In the genomic region with DNA sequence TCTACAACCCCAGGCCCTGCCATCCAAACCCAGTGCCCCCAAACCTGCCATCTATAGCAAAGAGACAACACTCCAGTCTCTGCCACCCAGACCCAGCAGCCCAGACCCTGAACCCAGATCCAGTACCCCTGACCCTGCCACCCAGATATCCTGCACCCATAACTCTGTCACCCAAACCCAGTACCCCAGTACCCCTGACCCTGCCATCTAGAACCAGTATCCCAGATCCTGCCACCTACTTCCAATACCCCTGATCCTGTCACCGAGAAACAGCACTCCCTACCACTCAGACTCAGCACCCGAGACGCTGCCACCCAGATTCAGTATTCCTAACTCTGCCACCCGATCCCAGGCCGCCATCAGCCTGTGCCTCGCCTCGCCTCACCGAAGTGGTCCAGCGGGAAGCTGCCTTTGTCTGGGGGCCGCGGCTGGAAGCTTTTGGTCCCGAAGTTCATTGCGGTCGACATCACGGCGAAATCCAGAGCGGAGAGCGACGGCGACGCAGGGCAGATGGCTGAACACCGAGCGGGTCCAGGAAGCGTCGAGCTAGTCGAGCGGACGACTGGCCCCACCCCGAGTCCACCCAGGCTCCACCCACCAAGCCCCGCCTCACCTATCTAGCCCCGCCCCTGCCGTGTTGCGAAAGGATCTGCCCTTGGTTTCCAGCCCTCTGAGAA, we compare ENCODE assay signal across 8 mouse cellular contexts. TPM values are rescaled to one million over a fixed set of nuclear protein-coding genes. Genes with fewer than 3 reads are reported as not detected.
DNase-seq lines count a peak whose midpoint lies in the region; ATAC-seq lines count a peak whose summit lies in the region.

No protein-coding gene starts in this region.

- H3K9ac ChIP-seq in hindbrain, embryonic 11.5 days (ENCODE audit: low read depth, low read length), result peak overlapping the region; percentile 95

- WGBS in hindbrain, embryonic 11.5 days, result under 1% methylated on average over 33 of the region's 33 CpGs

- DNase-seq in MN1 (ENCODE audit: low spot score), result peak; percentile 94
- DNase-seq in cerebellum, adult 9-10 months, result peak; percentile 93
- DNase-seq in hindbrain, embryonic 11.5 days (ENCODE audit: low spot score), result peak; percentile 96
- DNase-seq in layer of hippocampus, postnatal 10 days (ENCODE audit: low spot score in 2 of 2), result peak; percentile 92 to 94
- peak; percentile 98 for DNase-seq in lung, postnatal 14 days
- DNase-seq in retina, adult 2 months (ENCODE audit: low read depth, low spot score), result peak; percentile 79
- peak; percentile 91 to 95 for DNase-seq in thymus, postnatal 36 days

- peak overlapping the region; percentile 87 for H3K4me3 ChIP-seq in hindbrain, embryonic 11.5 days (ENCODE audit: low read depth, low read length)

- peaks cover 7% of the 10 kb centered on the region for H3K36me3 ChIP-seq in hindbrain, embryonic 11.5 days (ENCODE audit: control insufficient read depth, insufficient read depth, low read length)

- peak overlapping the region; percentile 97 for H3K4me2 ChIP-seq in hindbrain, embryonic 11.5 days (replicated peaks; ENCODE audit: low read depth, low read length)

- peak overlapping the region; percentile 67; the same call in 1 of the 2 replicates for H3K27ac ChIP-seq in hindbrain, embryonic 11.5 days (ENCODE audit: low read depth, low read length)

- H3K4me1 ChIP-seq in hindbrain, embryonic 11.5 days (replicated peaks; ENCODE audit: control insufficient read depth, insufficient read depth, low read length), result no peaks in the 10 kb centered on the region

- H3K27me3 ChIP-seq in hindbrain, embryonic 11.5 days (ENCODE audit: control insufficient read depth, insufficient read depth, low read length), result no peaks in the 10 kb centered on the region

- H3K9me3 ChIP-seq in hindbrain, embryonic 11.5 days (ENCODE audit: control insufficient read depth, low read length), result no peaks in the 10 kb centered on the region

- peak; percentile 95 for ATAC-seq in frontal cortex, adult (ENCODE audit: low TSS enrichment)
- ATAC-seq in hindbrain, embryonic 11.5 days (ENCODE audit: low FRiP score), result peak; percentile 90

RNA-seq across cellular contexts. Expression of gene Cox19, which starts 6.4 kb away (rescaled TPM):
- 127 and 129 TPM in 2 replicates for polyA plus RNA-seq in hindbrain, embryonic 11.5 days (2014; fragmentation: Nextera tagmentation; extraction: Ambion mirVana)
- 10 to 100 TPM; 74.9 to 79.5 TPM for total RNA-seq in layer of hippocampus, postnatal 10 days (2021)

RNA-seq across cellular contexts. Expression of gene Cyp2w1, which starts 7.6 kb away (rescaled TPM):
- polyA plus RNA-seq in hindbrain, embryonic 11.5 days (2014; fragmentation: Nextera tagmentation; extraction: Ambion mirVana), result not detected in 2 replicates
- not detected for total RNA-seq in layer of hippocampus, postnatal 10 days (2021)

RNA-seq across cellular contexts. Expression of gene Adap1, which starts 19.4 kb away (rescaled TPM):
- polyA plus RNA-seq in hindbrain, embryonic 11.5 days (2014; fragmentation: Nextera tagmentation; extraction: Ambion mirVana), result 2.1 and 4.0 TPM in 2 replicates
- 100 to 1,000 TPM; 255 to 270 TPM for total RNA-seq in layer of hippocampus, postnatal 10 days (2021)

RNA-seq across cellular contexts. Expression of gene Gpr146, which starts 32.7 kb away (rescaled TPM):
- polyA plus RNA-seq in hindbrain, embryonic 11.5 days (2014; fragmentation: Nextera tagmentation; extraction: Ambion mirVana), result 1.8 TPM in 2 replicates
- 1 to 10 TPM; 6.8 to 7.8 TPM for total RNA-seq in layer of hippocampus, postnatal 10 days (2021)

Comparison
In these comparisons a context has a peak if more than half of its experiments do, and no peak if none do; other contexts are left out.
1. Peak in every context shown above with its lines: DNase-seq, ATAC-seq, H3K4me3 ChIP-seq and H3K27ac ChIP-seq.